Mouse (Mus musculus) bone marrow macrophage, adult 2 months (primary cell): ENCODE measurements around the gene 9330182L06Rik.

Source experiments
- CTCF ChIP-seq: IDR thresholded peaks from 2 replicates; pipeline ENCODE4 v1.5.1; 2012; ENCODE audit warnings: low read depth, mild to moderate bottlenecking, low read length, moderate library complexity
- POLR2A ChIP-seq: IDR thresholded peaks from 2 replicates; pipeline ENCODE4 v1.6.1; 2012; ENCODE audit warnings: mild to moderate bottlenecking, low read depth, low read length, borderline replicate concordance

DNA sequence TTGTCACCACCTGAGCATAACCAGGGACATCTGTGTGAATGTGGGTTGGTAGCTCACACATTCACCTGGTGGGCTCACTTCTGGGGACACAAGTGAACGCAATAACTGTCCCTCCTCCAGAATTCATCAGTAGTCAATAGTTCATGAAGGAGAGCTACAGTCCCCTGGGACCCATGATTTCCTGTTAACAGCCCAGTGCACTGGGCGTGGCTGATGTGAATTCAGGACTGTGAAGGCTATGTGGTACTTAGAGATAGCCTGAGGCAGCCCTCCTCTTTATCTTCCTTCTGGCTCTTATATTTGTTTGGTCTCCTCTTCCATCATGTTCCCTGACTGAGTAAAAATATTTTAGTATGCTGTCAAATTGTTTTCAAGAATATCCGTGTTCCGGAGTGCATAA lies 1.6 kb upstream of the 9330182L06Rik start:
- TF ChIP-seq CTCF (no peak), POLR2A (no peak)
